Mouse (Mus musculus) urinary bladder, postnatal 4 days (tissue): ENCODE measurements at regions not wholly inside any gene's neighbourhood (a gene's known extent, or its start where the extent isn't known, plus 50 kb on each side); places are given as distances from the start of the nearest gene placed in this dataset.
"Not testable (repeated sequence)": the region's sequence is repeated elsewhere in the genome, so short reads cannot be mapped to it uniquely, and the experiment has no call there.

Source experiments
- DNase-seq, 2 experiments: peaks; one replicate each; pipeline ENCODE4 v3.0.0; 2021 to 2022; ENCODE audit warnings: low spot score in 2 of 2

DNA sequence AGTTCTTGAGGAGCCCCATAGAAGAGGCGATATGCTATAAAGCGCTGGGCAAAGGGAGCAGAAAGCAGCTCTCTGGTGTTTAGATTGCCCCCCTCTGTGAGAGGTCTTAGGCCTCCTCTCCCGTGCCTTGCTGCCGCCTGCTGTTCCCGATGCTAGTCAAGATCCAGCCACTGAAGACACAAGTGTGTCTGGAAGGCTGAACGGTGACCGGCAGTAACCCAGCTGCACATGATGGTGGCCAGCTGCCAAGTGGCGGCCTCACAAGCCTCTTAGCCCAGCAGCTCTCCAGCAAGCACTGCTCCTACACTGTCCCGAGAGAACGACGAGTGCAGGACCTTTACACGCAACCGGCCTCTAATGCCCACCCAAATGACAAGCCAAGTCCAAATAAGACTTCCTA, 104.1 kb upstream of the Abca1 start:
- peak; percentile 81 for DNase-seq

DNA sequence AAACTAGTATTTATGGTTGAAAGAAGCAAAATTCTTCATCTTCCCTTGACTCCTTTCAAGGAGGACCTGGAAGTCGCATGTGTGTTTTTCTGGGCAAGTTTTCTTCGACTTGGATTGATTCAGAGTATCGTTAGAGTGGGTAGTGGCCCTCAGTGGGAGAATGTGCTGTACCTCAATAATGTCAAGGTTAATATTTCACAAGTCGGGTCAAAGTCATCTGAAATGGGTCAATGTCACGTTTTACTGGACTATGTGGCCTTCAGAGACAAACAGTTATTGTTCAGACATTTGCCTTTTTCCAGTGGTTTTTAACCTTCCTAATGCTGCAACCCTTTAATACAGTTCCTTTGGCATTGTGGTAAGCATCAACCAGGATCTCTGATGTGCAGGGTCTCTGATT, 102.8 kb upstream of the Abca1 start:
- no peak for DNase-seq

DNA sequence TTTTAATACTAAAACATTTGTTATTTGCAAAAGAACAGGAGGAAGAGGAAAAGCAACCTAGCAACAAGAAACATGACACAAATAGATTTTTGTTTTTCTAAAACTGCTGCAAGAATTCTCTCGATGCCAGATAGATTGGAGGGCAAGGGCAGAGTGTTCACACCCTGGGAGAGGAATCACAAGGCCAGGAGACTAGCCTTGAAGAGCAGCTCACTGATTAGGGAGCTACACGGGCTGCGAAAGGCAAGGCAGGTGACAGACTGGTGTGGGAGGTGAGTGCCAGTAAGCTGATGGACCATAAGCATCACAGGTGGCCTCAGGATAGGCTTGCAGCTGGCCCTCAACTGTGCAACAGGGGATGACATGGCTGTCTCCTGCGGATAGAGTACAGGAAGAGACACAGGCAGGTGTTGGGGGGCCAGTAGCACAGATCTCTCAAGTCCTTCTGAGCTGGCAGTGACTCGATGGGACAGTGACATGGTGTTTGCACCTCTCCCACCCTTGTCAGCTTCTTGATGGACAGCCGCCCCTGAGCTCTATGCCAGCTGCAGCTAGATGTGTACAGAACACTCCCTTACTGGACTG, 102.0 kb upstream of the Abca1 start:
- DNase-seq, result no peak

DNA sequence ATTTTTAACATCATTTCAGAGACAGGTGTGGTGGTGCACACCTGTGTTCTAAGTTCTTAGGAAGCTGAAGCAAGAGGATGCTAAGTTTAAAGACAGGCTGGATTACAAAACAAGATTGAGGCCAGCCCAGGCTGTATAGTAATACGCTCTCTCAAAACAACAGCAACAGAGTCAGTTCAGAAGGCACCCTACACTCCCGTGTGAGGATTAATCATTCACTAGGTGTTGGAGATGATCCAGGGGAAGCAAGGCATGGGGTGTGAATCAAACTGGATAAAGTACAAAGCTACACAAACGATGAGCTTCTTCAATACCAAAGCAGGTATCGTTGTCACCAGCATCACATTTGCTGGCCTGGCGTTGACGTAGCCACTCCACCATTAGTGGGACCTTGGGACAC, 99.3 kb upstream of the Abca1 start:
- DNase-seq, result no peak

DNA sequence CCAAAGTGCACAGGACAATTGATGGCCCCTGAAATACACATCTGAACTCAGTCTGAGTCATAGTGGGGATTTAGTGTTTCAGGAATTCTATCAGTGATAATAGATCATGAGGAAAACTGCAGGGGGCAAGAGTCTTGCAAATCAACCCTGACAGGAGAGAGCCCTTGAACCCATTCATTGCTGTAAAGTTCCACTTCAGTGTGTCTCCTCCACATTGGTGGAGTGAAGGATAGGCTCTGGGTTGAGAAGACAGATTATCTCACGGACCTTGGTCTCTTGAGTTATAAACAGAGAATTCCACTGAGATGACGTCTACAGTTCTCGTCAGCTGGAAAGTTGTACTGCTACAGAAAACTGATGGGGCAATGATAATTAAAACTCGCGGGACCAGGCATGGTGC, 97.3 kb upstream of the Abca1 start:
- DNase-seq, result no peak

DNA sequence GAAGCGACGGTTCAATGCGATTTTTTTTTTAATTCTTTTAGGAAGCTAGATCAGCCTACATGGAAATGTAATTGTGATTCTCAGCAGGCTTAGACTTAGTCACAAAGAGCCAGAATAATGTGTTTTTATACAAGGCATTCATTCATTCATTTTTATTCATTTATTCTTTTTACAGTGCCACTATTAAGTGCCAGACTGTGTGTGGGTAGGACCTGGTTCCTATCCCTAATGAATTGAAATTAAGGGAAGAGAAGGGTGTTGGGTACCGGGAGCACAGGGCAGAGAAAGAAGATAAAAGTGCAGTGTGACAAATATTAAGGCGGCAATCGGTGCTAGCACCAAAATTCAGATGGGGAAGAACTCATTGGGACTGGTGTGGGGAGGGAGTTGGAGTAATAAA, 94.8 kb upstream of the Abca1 start:
- no peak for DNase-seq

DNA sequence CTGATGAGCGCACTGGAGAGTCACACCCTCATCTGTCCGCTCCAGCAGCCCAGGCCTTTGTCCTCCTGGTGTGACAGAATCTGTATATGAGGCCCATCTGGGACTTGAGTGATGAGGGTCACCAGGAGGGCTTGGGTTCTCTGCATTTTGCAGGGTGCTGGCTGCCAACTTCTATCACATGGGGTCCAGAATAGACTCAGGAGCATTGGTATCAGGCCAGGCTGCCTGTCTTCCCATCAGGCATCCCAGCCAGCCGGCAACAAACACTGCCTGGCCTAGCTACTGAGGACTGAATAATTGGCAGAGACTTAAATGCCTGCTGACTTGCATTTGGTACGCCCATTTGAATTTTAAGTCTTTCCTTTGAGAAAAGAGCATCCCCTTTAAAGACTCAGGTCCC, 94.0 kb upstream of the Abca1 start:
- DNase-seq, result no peak

DNA sequence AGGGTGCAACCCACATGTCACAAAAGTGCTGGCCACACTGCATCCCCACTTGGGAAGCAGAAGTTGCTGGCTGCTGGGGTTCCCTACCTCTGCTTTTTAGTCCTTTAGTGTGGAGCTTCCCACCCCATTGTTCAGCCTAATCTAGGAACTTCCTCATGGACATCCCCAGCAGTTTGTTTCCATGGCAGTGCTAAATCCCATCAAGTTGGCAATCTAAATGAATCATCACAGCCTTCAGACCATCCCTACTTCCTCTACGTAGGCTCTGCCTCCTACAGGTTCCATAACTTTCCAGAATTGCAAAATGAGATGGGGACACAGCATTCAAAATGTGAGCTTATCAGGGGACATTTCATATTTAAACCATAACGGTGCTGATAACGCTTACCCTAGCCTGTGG, 90.6 kb upstream of the Abca1 start:
- no peak for DNase-seq

DNA sequence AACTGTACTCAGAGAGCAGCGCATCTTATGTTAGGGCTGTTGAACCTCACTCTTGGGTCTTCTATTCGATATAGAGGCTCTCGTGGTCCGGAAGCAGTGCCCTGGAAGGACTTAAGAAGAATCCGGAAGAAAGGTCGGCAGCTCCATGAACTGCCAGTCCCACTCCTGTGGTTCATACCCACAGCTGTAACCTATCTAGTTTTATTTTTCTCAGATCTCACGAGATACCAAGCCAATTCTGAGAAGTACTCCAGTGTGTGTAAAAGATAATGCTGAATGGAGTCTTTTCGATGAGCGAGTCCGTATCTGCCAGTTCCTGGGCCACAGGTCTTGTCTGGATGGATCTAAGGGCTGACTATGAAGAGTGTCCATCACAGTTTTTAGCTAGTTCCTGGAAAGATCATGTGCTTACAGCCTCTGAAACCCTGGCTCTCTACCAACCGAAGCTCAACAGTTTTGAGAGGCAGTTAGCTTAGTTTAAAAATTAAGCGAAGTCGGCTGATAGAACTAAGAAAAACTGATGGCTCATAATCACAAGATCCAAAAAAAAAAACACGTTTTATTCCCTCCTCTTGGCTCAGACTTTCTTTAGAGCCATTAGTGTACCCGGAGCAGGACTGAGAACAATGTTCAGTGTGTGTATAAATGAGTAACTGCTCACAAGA, 86.5 kb upstream of the Abca1 start:
- DNase-seq, result no peak

DNA sequence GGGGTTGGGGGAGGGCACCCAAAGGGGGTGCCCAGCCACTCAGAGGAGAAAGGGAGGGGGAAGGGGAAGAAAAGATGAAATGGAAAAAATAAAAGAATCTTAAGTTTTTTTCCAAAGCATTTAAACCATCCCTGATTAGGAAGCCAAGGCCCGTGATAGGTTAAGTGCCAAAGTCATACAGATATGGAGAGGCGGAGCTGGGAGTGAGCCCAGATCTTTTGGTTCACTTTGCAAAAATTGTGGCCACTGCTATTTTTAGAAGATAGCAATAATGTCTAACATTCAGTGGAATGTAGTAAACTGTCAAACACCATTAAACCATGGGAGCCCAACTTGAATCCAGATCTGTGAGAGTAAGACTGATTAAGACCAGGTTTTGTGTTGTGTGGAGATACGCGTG, 85.9 kb upstream of the Abca1 start:
- DNase-seq, result no peak

DNA sequence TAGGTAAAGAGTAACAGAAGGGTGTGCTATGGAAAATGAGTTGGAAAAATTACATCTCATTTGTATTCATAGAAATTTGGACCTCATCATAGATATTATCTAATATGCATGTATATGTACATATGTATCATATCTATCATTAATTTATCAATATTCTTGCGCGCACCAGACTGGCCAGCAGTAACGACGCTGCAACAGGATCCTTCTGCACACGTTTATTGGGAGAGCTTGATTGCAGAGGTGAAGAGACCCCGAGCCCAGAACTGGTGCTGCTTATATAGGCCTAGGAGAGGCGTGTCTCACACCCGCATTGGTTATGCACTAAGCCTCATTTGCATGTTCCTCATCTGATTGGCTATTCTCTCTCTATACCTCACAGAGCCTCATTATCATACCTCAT, 83.8 kb upstream of the Abca1 start:
- not testable (repeated sequence) for DNase-seq

DNA sequence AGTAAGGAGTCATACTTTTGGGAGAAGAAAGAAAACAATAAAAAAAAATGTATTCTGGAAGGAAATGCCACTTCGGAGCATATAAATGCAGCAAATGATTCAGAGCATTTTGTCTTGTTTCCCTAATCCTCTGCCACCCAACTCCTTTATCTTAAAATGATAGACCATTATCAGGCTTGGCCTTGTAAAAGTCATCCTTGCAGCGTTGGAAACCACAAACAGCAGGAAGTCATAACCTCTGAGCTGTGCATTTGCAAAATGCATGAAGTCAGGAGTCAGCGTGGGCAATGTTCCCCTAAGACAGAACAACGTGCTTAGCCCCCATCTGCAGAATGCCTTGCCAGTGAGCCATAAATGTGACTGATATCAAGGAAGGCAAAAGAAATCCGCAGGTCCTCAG, 80.2 kb upstream of the Abca1 start:
- no peak for DNase-seq

DNA sequence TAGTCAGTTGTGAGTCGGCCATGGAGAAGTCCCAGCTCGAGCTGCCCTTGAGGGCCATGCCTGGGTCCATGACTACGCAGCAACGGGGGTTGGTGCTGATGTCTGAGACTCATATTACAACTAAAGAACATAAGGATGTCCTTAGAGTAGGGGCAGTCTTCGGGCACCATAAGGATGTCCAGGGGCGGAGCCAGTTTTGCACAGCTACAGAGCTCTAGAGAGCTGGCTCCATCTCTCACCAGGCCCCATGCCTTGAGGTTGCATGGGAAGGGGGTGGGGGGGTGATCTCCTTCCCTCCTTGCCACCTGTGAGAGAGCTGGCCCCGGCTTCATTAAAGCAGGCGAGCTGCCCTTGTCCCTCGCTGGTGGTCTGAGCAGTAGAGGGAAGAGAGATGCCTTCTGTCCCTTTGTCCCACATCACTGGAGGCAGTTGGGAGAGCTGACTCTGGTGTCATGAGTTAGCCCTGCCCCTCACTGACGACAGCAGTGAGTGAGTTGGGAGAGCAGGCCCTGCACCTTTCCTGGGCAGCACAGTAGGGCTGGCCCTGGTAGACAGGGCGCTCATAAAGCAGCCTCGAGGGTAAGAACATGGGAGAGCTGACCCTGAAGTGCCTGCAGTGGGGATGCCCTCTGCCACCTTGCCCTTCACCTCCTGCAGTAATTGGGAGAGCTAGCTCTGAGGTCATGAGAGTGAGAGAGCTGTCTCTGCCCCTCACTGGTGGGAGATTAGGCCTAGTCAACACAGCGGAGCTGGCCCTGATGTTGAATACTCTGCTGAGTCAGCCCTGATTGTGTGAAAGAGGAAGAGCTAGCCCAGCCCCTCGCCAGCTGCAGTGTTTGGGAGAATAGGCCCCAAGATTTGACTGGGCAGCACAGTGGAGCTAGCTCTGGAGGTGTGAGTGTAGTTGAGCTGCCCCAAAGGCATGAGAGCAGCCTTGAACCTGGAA, 78.9 kb upstream of the Abca1 start:
- no peak for DNase-seq

DNA sequence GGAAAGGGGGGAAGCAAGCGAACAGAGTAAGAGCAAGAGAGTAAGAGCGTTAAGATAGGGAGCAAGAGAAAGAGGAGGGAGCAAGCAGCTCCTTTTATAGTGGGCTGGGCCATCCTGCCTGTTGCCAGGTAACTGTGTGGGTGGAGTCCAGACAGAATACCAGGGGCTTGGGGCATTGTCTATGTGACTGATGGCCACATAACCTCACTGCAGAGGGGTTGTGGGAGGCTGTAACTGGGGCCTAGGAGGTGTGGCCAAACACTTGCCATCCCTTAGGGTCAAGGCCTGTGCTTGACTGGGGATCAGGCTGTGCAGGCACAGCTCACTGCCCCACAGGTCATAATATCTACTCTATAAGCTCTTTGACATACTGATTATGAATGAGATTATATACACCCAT, 76.2 kb upstream of the Abca1 start:
- no peak for DNase-seq

DNA sequence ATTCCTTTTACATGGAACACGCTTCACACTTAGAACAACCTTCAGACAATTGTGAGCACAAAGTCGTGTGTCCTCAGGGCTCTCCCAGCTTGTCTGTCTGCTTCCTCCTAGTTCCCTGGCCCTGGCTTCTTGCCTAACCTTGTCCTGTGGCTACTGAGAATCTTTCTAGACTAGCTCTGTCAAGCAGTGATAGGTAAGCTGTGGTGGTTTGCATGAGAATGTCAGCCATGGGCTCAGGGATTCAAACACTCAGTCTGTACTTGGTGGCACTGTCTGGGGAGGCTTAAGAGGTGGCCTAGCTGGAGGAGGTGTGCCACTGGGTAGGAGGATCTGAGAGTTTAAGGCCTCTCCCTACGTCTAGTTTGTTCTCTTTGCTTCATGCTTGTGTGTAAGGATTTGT, 72.7 kb upstream of the Abca1 start:
- DNase-seq, result no peak

DNA sequence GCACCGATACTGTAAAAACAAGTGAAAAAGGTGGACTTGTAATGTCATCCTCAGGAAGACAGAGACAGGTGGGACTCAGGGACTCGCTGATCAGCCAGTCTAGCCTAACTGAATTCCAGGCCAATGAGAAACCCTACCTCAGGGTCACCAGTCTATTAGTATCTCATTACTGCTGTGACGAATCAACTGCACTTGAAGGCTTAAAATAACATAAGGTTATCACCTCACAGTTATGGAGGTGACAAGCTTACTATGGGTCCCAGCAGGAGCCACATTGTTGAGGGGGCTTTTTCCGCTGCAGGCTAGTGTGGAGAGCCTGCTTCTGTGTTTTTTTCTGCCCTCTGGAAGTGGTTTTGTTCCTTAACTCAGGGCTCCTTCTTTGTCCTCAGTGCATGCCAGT, 72.2 kb upstream of the Abca1 start:
- DNase-seq, result no peak

DNA sequence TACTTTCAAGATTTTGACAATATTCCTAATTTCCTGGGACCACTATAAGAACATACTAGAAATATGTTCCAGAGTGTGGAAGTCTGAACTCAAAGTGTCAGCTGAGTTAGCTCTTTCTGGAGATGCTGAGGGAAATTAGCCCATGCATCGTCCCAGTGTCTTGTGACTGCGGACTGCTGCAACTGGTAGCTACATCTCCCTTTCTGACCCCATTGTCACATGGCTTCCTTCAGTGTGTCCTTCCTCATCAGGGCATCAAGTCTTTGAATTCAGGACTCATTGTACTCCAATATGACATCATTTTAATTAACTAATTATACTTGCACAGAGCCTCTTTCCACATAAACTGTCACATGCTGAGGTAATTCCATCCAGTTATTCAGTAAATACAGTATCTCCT, 71.4 kb upstream of the Abca1 start:
- DNase-seq, result no peak

DNA sequence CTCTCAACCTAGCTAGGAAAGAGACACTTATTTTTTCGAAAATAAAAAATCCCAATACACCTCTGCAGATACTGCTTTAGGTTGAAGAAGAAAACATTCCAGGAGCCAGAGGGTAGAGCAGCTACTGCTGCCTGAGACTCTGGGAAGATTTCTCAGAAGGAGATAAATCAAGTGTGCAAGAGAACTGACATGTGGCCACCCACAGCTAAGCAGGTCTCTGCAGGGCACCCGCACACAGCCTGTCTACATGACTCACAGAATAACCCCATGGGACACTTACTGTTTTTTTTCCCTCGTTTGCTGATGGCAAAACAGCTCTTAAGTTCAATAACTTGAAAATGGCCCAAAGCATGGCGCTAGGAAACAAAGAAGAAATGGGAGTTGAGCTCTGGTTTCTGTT, 68.7 kb upstream of the Abca1 start:
- DNase-seq, result no peak

DNA sequence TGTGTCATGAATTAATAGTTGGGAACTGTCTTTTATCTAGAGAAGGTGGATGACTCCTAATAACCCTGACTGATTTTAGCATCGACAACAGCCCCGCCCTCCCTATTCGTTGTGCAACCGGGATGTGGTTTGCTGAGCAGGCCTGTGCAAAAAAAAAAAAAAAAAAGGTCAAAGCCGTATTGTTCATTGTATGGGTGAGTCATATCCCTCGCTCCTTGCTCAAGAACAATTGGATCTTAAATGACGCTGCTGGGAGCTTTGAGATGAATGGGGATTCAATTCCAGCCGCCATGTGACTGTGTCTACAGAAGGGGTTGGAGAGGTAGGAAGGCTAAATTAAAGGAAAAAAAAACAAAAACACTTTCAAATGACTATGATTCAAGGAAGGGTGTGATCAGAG, 68.1 kb upstream of the Abca1 start:
- DNase-seq, result no peak

DNA sequence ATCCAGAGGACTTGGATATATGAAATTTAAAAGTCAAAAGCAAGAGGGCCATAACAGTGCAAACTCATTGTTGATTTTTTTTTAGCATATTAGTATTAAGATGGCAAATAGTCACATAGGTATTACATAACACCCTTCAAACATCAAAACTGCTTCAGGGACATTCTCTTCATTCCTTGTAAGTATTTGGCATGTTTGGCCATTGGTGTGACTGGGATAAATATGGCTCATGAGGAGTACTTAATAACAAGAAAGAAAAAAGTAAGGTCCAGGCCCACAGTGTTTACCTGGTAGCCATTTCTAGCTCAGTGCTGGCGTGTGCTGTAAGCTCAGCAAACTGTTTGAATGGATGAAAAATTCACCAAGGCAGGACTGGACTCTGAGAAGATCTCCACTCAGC, 67.4 kb upstream of the Abca1 start:
- no peak for DNase-seq

DNA sequence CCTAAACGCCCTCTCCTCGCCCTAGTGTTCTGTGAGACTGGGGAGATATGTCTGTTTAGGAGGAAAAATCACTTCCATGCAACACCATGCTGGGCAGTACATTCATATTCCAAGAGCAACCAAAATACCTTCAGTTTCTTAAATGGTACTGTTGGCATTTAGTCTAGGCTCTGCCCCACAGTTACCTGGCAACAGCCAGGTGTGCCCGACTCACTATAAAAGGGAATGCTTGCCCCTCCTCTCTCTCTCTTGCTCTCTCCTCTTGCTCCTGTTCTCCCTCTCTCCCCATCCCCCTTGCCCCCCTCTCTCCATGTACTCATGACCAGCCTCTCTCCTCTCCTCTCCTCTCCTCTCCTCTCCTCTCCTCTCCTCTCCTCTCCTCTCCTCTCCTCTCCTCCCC, 66.7 kb upstream of the Abca1 start:
- DNase-seq, result no peak

DNA sequence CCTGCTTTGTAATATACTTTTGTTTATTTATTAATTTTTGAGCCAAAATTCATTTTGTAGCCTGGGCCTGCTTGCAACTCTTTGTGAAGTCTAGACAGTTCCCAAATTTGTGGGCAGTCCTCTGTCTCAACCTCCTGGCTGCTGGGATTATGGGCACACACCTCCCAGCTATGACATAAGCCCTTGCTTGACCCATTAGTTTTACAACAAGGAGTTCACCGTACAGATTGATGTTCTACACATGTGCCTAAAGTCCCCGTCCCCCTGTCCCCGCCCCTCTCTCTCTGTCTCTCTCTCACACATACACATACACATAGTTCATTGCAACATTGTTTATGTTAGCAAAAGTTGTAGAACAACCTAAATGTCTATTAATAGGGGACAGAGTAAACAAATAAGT, 63.7 kb upstream of the Abca1 start:
- DNase-seq, result no peak

DNA sequence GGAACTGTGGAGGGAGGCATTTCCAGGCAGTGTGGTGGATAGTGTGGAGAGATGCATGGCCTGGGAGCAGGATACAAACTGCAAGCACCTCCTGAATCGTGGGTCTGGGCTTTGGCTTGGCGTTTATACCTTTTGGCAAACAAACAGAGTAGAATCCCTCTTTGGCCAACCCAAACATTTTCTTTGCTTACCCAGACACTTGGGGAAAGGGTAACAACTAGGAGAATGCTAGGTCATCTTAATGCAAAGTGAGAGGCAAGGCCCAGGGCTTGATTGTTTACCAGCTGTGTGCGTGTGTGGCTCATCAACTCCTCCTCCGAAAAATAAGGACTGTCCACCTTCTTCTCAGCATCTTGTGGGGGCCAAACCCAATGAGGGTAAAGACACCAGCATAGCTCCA, 61.1 kb upstream of the Abca1 start:
- no peak for DNase-seq
